Mouse (Mus musculus): ENCODE data around the gene Rbm6. TPM values are rescaled to one million over a fixed set of nuclear protein-coding genes. Genes with fewer than 3 reads are reported as not detected.
A peak's percentile ranks its signal among the peaks of the same experiment; 100 is the strongest.

Gene Rbm6
- polyA plus RNA-seq, 1 experiment from 2014 or later: 21.1 TPM

GRCm38 (mm10) chr9:107770374-107771290 is 102.4 kb downstream of the Rbm6 start, which contains the start of gene Rbm5:
TSS of gene Rbm5 (minus strand) at chr9:107770996.
- Histone ChIP-seq H3K4me2 (replicated peaks; ENCODE audit: low read depth) (peak within 1 kb of the TSS; percentile 65), H3K27me3 (replicated peaks; ENCODE audit: control insufficient read depth, insufficient read depth, low read length) (no peaks in the 10 kb centered on the region), H3K9me3 (ENCODE audit: control insufficient read depth) (no peaks in the 10 kb centered on the region), H3K4me1 (replicated peaks; ENCODE audit: control insufficient read depth, insufficient read depth, low read length) (no peaks in the 10 kb centered on the region), H3K4me3 (ENCODE audit: low read depth, low read length) (peak within 1 kb of the TSS; percentile 100), H3K27ac (ENCODE audit: low read depth, low read length) (peak within 1 kb of the TSS; percentile 94), H3K9ac (ENCODE audit: low read depth, low read length) (peak within 1 kb of the TSS; percentile 99), H3K36me3 (ENCODE audit: control insufficient read depth, insufficient read depth) (peaks cover 49% of the 10 kb centered on the region)
- no peak for TF ChIP-seq CTCF (IDR thresholded peaks at IDR 0.05; ENCODE audit: low read depth)
- under 1% methylated on average over 60 of the region's 60 CpGs for WGBS
- ATAC-seq: peak; percentile 100

GRCm38 (mm10) chr9:107770037-107770373 is 103.0 kb downstream of the Rbm6 start:
- Histone ChIP-seq H3K27ac (ENCODE audit: low read depth, low read length) (peak overlapping the region; percentile 94), H3K9me3 (ENCODE audit: control insufficient read depth) (no peaks in the 10 kb centered on the region), H3K9ac (ENCODE audit: low read depth, low read length) (peak overlapping the region; percentile 99), H3K4me2 (replicated peaks; ENCODE audit: low read depth) (peak overlapping the region; percentile 65), H3K4me3 (ENCODE audit: low read depth, low read length) (peak overlapping the region; percentile 100), H3K27me3 (replicated peaks; ENCODE audit: control insufficient read depth, insufficient read depth, low read length) (no peaks in the 10 kb centered on the region), H3K36me3 (ENCODE audit: control insufficient read depth, insufficient read depth) (peaks cover 54% of the 10 kb centered on the region), H3K4me1 (replicated peaks; ENCODE audit: control insufficient read depth, insufficient read depth, low read length) (no peaks in the 10 kb centered on the region)
- 2% methylated on average over 9 of the region's 9 CpGs for WGBS
- TF ChIP-seq CTCF (IDR thresholded peaks at IDR 0.05; ENCODE audit: low read depth): no peak
- no peak for ATAC-seq

- ATAC-seq: no peak
- Histone ChIP-seq H3K9me3 (ENCODE audit: control insufficient read depth) (no peaks in the 10 kb centered on the region), H3K36me3 (ENCODE audit: control insufficient read depth, insufficient read depth) (peaks cover 54% of the 10 kb centered on the region), H3K4me1 (replicated peaks; ENCODE audit: control insufficient read depth, insufficient read depth, low read length) (no peaks in the 10 kb centered on the region), H3K27ac (ENCODE audit: low read depth, low read length) (no peak overlapping the region), H3K27me3 (replicated peaks; ENCODE audit: control insufficient read depth, insufficient read depth, low read length) (no peaks in the 10 kb centered on the region), H3K4me2 (replicated peaks; ENCODE audit: low read depth) (peak overlapping the region; percentile 65), H3K9ac (ENCODE audit: low read depth, low read length) (peak overlapping the region; percentile 99; the same call in 1 of the 2 replicates), H3K4me3 (ENCODE audit: low read depth, low read length) (peak overlapping the region; percentile 100)
- WGBS: 12% methylated on average over 4 of the region's 4 CpGs
- no peak for TF ChIP-seq CTCF (IDR thresholded peaks at IDR 0.05; ENCODE audit: low read depth)
Observed at GRCm38 (mm10) chr9:107769445-107770000, 103.5 kb downstream of the Rbm6 start.

GRCm38 (mm10) chr9:107768851-107769250 is 104.2 kb downstream of the Rbm6 start:
- Histone ChIP-seq H3K4me1 (replicated peaks; ENCODE audit: control insufficient read depth, insufficient read depth, low read length) (no peaks in the 10 kb centered on the region), H3K4me3 (ENCODE audit: low read depth, low read length) (no peak overlapping the region), H3K36me3 (ENCODE audit: control insufficient read depth, insufficient read depth) (peaks cover 54% of the 10 kb centered on the region), H3K9ac (ENCODE audit: low read depth, low read length) (no peak overlapping the region), H3K4me2 (replicated peaks; ENCODE audit: low read depth) (peak overlapping the region; percentile 65), H3K9me3 (ENCODE audit: control insufficient read depth) (no peaks in the 10 kb centered on the region), H3K27me3 (replicated peaks; ENCODE audit: control insufficient read depth, insufficient read depth, low read length) (no peaks in the 10 kb centered on the region), H3K27ac (ENCODE audit: low read depth, low read length) (no peak overlapping the region)
- WGBS: 57% methylated on average over 5 of the region's 5 CpGs
- no peak for ATAC-seq
- no peak for TF ChIP-seq CTCF (IDR thresholded peaks at IDR 0.05; ENCODE audit: low read depth)

GRCm38 (mm10) chr9:107759593-107759992 is 113.4 kb downstream of the Rbm6 start:
- TF ChIP-seq CTCF (IDR thresholded peaks at IDR 0.05; ENCODE audit: low read depth): no peak
- Histone ChIP-seq H3K36me3 (ENCODE audit: control insufficient read depth, insufficient read depth) (peaks cover 91% of the 10 kb centered on the region), H3K4me1 (replicated peaks; ENCODE audit: control insufficient read depth, insufficient read depth, low read length) (no peaks in the 10 kb centered on the region), H3K27me3 (replicated peaks; ENCODE audit: control insufficient read depth, insufficient read depth, low read length) (no peaks in the 10 kb centered on the region), H3K4me2 (replicated peaks; ENCODE audit: low read depth) (no peak overlapping the region), H3K9ac (ENCODE audit: low read depth, low read length) (no peak overlapping the region), H3K9me3 (ENCODE audit: control insufficient read depth) (no peaks in the 10 kb centered on the region), H3K4me3 (ENCODE audit: low read depth, low read length) (no peak overlapping the region), H3K27ac (ENCODE audit: low read depth, low read length) (no peak overlapping the region)
- WGBS: 92% methylated on average over 6 of the region's 6 CpGs
- ATAC-seq: no peak

- H3K27me3 ChIP-seq (replicated peaks; ENCODE audit: control insufficient read depth, insufficient read depth, low read length): no peaks in the 10 kb centered on the region
- peaks cover 94% of the 10 kb centered on the region for H3K36me3 ChIP-seq (ENCODE audit: control insufficient read depth, insufficient read depth)
- no peaks in the 10 kb centered on the region for H3K4me1 ChIP-seq (replicated peaks; ENCODE audit: control insufficient read depth, insufficient read depth, low read length)
- no peaks in the 10 kb centered on the region for H3K9me3 ChIP-seq (ENCODE audit: control insufficient read depth)
- no peak overlapping the region for H3K4me3 ChIP-seq (ENCODE audit: low read depth, low read length)
- WGBS: 92% methylated on average over 5 of the region's 5 CpGs
- H3K9ac ChIP-seq (ENCODE audit: low read depth, low read length): no peak overlapping the region
- TF ChIP-seq CTCF (IDR thresholded peaks at IDR 0.05; ENCODE audit: low read depth): no peak
- H3K4me2 ChIP-seq (replicated peaks; ENCODE audit: low read depth): no peak overlapping the region
- H3K27ac ChIP-seq (ENCODE audit: low read depth, low read length): no peak overlapping the region
- ATAC-seq: no peak
Observed at GRCm38 (mm10) chr9:107750378-107750777, 122.7 kb downstream of the Rbm6 start.
